Mouse (Mus musculus) heart, embryonic 13.5 days (tissue): ENCODE measurements around the gene Acot9. TPM values are rescaled to one million over a fixed set of nuclear protein-coding genes. Genes with fewer than 3 reads are reported as not detected.
A peak's percentile ranks its signal among the peaks of the same experiment; 100 is the strongest.

Experiments
- ATAC-seq: fragments of 200-750 bp; cut with Nextera tagmentation; 2 replicates; pipeline ENCODE4 v1.8.0; 2017; ENCODE audit warnings: moderate TSS enrichment; ENCODE audit not compliant: insufficient number of reproducible peaks, low FRiP score, low TSS enrichment; ENCODE audit errors: extremely low read depth
- H3K27ac ChIP-seq: fragments of 300-500 bp; sonication (generic); replicated peaks from 2 replicates; pipeline ENCODE4 v1.5.1; 2015; ENCODE audit warnings: moderate library complexity, mild to moderate bottlenecking, inconsistent platforms
- H3K27me3 ChIP-seq: fragments of 300-500 bp; sonication (generic); replicated peaks from 2 replicates; pipeline ENCODE4 v1.6.1; 2015; ENCODE audit warnings: mild to moderate bottlenecking, inconsistent platforms
- H3K36me3 ChIP-seq: fragments of 300-500 bp; sonication (generic); 2 replicates; pipeline ENCODE4 v1.6.1; 2015; ENCODE audit warnings: mild to moderate bottlenecking, inconsistent platforms
- H3K4me1 ChIP-seq: fragments of 300-500 bp; sonication (generic); 2 replicates; pipeline ENCODE4 v1.6.1; 2015; ENCODE audit warnings: inconsistent platforms
- H3K4me2 ChIP-seq: fragments of 300-500 bp; sonication (generic); 2 replicates; pipeline ENCODE4 v1.6.1; 2015; ENCODE audit warnings: inconsistent platforms, mild to moderate bottlenecking, moderate library complexity
- H3K4me3 ChIP-seq: fragments of 300-500 bp; sonication (generic); 2 replicates; pipeline ENCODE4 v1.5.1; 2015; ENCODE audit warnings: moderate library complexity, mild to moderate bottlenecking, inconsistent platforms
- H3K9ac ChIP-seq: fragments of 300-500 bp; sonication (generic); 2 replicates; pipeline ENCODE4 v1.6.1; 2015; ENCODE audit warnings: inconsistent platforms, mild to moderate bottlenecking, moderate library complexity
- H3K9me3 ChIP-seq: fragments of 300-500 bp; sonication (generic); 2 replicates; pipeline ENCODE4 v1.6.1; 2016; ENCODE audit warnings: inconsistent platforms
- WGBS: fragments of 180-500 bp; shearing (Covaris S2); methylation state at CpG from one replicate; pipeline ENCODE4 v1.1.7; 2015; ENCODE audit warnings: mixed read lengths; 5-methylcytosine and 5-hydroxymethylcytosine counted together
- polyA plus RNA-seq: library from polyadenylated mRNA; unstranded; fragments of >200 nt; fragmentation: Nextera tagmentation; extraction: Ambion mirVana; gene quantifications from 2 replicates; pipeline ENCODE4 v1.2.1, GENCODE M21; 2015

Gene Acot9
- polyA plus RNA-seq, 1 experiment from 2014 or later = 36.8 TPM

GRCm38 (mm10) chrX:155337567-155337904, 75.3 kb downstream of the Acot9 start:
- H3K4me3 ChIP-seq = peak overlapping the region; percentile 68
- H3K27ac ChIP-seq = peak overlapping the region; percentile 88
- no peaks in the 10 kb centered on the region for H3K4me1 ChIP-seq
- peak overlapping the region; percentile 63 for H3K4me2 ChIP-seq
- 16% methylated on average over 7 of the region's 7 CpGs for WGBS
- no peak for ATAC-seq
- peaks cover 9% of the 10 kb centered on the region for H3K36me3 ChIP-seq
- H3K9ac ChIP-seq = peak overlapping the region; percentile 83
- H3K27me3 ChIP-seq = no peaks in the 10 kb centered on the region
- no peaks in the 10 kb centered on the region for H3K9me3 ChIP-seq

GRCm38 (mm10) chrX:155337905-155338721, 75.9 kb downstream of the Acot9 start:
- Histone ChIP-seq H3K27me3 (no peaks in the 10 kb centered on the region), H3K4me1 (no peaks in the 10 kb centered on the region), H3K9me3 (no peaks in the 10 kb centered on the region), H3K27ac (peak overlapping the region; percentile 88), H3K9ac (peak overlapping the region; percentile 83), H3K4me2 (peak overlapping the region; percentile 63), H3K4me3 (peak overlapping the region; percentile 68), H3K36me3 (peaks cover 3% of the 10 kb centered on the region; the same call in 1 of the 2 replicates)
- WGBS = 8% methylated on average over 49 of the region's 49 CpGs
- ATAC-seq = peak; percentile 96

DNA sequence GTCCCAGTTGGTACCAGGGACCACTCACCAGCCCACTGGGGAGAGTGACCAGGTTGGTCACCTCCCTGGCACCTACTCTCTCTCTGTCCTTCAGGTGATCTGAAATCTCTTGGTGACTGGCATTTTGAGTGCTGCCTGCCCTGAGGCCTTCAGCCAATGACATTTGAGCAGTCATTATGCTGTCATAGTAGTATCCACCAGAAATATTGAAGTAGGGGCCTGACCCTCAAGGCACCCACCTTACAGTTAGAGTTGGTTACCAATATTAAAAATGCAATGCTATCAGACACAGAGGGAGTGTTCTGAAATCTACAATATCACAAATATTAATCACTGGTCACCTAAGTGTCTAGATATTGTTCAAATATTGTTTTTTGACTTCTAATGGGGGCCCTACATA, 78.4 kb downstream of the Acot9 start, which contains the start of gene Prdx4:
Gene Prdx4 (minus strand): TSS at position 101 of the 400 bp plus-strand sequence.
- ATAC-seq = no peak
- Histone ChIP-seq H3K36me3 (no peaks in the 10 kb centered on the region), H3K9me3 (no peaks in the 10 kb centered on the region), H3K4me1 (no peaks in the 10 kb centered on the region), H3K27me3 (no peaks in the 10 kb centered on the region), H3K27ac (no peak within 1 kb of the TSS), H3K4me2 (no peak within 1 kb of the TSS), H3K9ac (no peak within 1 kb of the TSS), H3K4me3 (no peak within 1 kb of the TSS)

DNA sequence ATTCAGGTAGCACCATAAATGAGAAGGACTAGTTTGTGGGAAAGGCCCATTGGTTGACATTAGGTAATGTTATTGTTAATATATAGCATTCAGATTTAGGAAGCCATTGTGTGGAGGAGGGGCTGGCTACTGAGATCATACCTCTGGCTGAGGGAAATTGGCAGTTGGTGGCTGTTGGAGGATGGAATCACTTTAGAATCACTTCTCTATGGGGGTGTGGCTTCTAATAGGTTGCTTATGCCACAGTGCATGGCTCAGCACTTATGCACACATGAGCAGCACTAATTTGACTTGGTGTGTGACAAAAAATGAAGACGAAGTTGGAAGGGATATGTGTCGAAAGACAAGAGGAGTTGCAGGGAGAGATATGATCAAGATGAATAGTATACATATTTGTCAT, 84.0 kb downstream of the Acot9 start:
- WGBS = 75% methylated on average over 2 of the region's 2 CpGs

More for the DNA sequence above, 84.0 kb downstream of the Acot9 start:
- Histone ChIP-seq H3K36me3 (no peaks in the 10 kb centered on the region), H3K4me3 (no peak overlapping the region), H3K9me3 (no peaks in the 10 kb centered on the region), H3K9ac (no peak overlapping the region), H3K27ac (no peak overlapping the region), H3K27me3 (no peaks in the 10 kb centered on the region), H3K4me1 (no peaks in the 10 kb centered on the region), H3K4me2 (no peak overlapping the region)
- ATAC-seq = no peak

Other genes with a start within 250 kb of the Acot9 start
- not detected in 2 replicates for gene Magea5, start 199.3 kb upstream of the Acot9 start, polyA plus RNA-seq
- not detected in 2 replicates for gene Magea1, start 172.7 kb upstream of the Acot9 start, polyA plus RNA-seq
- not detected in 2 replicates for gene Magea2, start 168.8 kb upstream of the Acot9 start, polyA plus RNA-seq
- not detected in 2 replicates for gene Cldn34b2, start 134.0 kb upstream of the Acot9 start, polyA plus RNA-seq
- gene Sat1, start 46.0 kb upstream of the Acot9 start, polyA plus RNA-seq = 89.9 and 96.1 TPM in 2 replicates
- gene Prdx4, start 78.3 kb downstream of the Acot9 start, polyA plus RNA-seq = 262 and 296 TPM in 2 replicates